Mouse (Mus musculus): ENCODE measurements at regions not wholly inside any gene's neighbourhood (a gene's known extent, or its start where the extent isn't known, plus 50 kb on each side); places are given as distances from the start of the nearest gene placed in this dataset.
A peak's percentile ranks its signal among the peaks of the same experiment; 100 is the strongest.

DNA sequence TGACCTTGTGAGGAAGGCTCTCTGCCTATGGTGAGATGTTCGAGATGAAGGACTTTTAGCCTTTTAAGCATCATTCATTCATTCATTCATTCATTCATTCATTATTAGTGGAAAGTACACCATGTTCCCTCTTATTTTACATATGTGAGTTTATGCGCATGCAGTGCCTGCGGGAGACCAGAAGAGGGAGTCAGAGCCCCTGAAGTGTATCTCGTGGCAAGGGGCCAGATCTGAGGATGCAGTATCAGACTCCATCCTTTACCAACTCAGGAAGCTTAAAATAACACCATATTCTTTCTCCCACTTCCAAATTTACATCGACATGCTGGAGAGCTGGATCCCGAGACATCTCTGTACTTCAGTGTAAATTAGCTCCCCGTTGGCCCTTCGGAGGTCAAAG, 70.7 kb upstream of the Mrps10 start:
- peak; percentile 53 for TF ChIP-seq CTCF (IDR thresholded peaks at IDR 0.05; ENCODE audit: low read depth, low read length)
- no peak for TF ChIP-seq POLR2A (IDR thresholded peaks at IDR 0.05; ENCODE audit: insufficient read depth, low read length)
